Mouse (Mus musculus) forebrain, embryonic 11.5 days (tissue): Measurements from ENCODE around the gene Samd14. TPM values are rescaled to one million over a fixed set of nuclear protein-coding genes. Genes with fewer than 3 reads are reported as not detected.

ENCODE experiments used
- ATAC-seq: fragments of 200-750 bp; cut with Nextera tagmentation; replicated peaks from 2 replicates; pipeline ENCODE4 v1.8.0; 2017; ENCODE audit warnings: moderate TSS enrichment; ENCODE audit not compliant: low FRiP score
- DNase-seq: peaks from one replicate; pipeline ENCODE4 v3.0.0-alpha.2; 2017; ENCODE audit warnings: low spot score
- H3K27ac ChIP-seq: fragments of 300-500 bp; sonication (generic); 2 replicates; pipeline ENCODE4 v1.5.1; 2014; ENCODE audit warnings: low read depth, low read length
- H3K27me3 ChIP-seq: fragments of 300-500 bp; sonication (generic); 2 replicates; pipeline ENCODE4 v1.6.1; 2014; ENCODE audit warnings: mild to moderate bottlenecking, low read length, mixed read lengths; ENCODE audit not compliant: control insufficient read depth, insufficient read depth
- H3K36me3 ChIP-seq: fragments of 300-500 bp; sonication (generic); 2 replicates; pipeline ENCODE4 v1.6.1; 2014; ENCODE audit warnings: mild to moderate bottlenecking, low read length, moderate library complexity, mixed read lengths; ENCODE audit not compliant: control insufficient read depth, insufficient read depth
- H3K4me1 ChIP-seq: fragments of 300-500 bp; sonication (generic); replicated peaks from 2 replicates; pipeline ENCODE4 v1.6.1; 2014; ENCODE audit warnings: low read length, mixed read lengths; ENCODE audit not compliant: control insufficient read depth, insufficient read depth
- H3K4me2 ChIP-seq: fragments of 300-500 bp; sonication (generic); 2 replicates; pipeline ENCODE4 v1.6.1; 2014; ENCODE audit warnings: low read depth, mild to moderate bottlenecking, low read length, moderate library complexity, mixed read lengths; ENCODE audit not compliant: severe bottlenecking
- H3K4me3 ChIP-seq: fragments of 300-500 bp; sonication (generic); 2 replicates; pipeline ENCODE4 v1.5.1; 2014; ENCODE audit warnings: low read depth, low read length
- H3K9ac ChIP-seq: fragments of 300-500 bp; sonication (generic); 2 replicates; pipeline ENCODE4 v1.6.1; 2014; ENCODE audit warnings: low read length
- H3K9me3 ChIP-seq: fragments of 300-500 bp; sonication (generic); 2 replicates; pipeline ENCODE4 v1.6.1; 2016; ENCODE audit warnings: low read length, mixed read lengths; ENCODE audit not compliant: control insufficient read depth
- WGBS: fragments of 180-500 bp; shearing (Covaris S2); extraction: QIAGEN DNeasy Blood & Tissue Kit; methylation state at CpG from one replicate; pipeline ENCODE4 v1.1.7; 2014; 5-methylcytosine and 5-hydroxymethylcytosine counted together
- polyA plus RNA-seq: library from polyadenylated mRNA; unstranded; fragments of >200 nt; fragmentation: Nextera tagmentation; extraction: Ambion mirVana; gene quantifications from 2 replicates; pipeline ENCODE4 v1.2.1, GENCODE M21; 2014

Gene Samd14
- polyA plus RNA-seq, 1 experiment from 2014 or later: 56.8 TPM

- Histone ChIP-seq H3K9ac (no peak overlapping the region), H3K36me3 (peaks cover 11% of the 10 kb centered on the region; the same call in 1 of the 2 replicates), H3K27me3 (no peaks in the 10 kb centered on the region), H3K4me3 (no peak overlapping the region), H3K27ac (no peak overlapping the region), H3K4me2 (no peak overlapping the region), H3K4me1 (peaks cover 21% of the 10 kb centered on the region), H3K9me3 (no peaks in the 10 kb centered on the region)
- WGBS: 73% methylated on average over 5 of the region's 5 CpGs
- DNase-seq: no peak
- ATAC-seq: no peak
Measured at GRCm38 (mm10) chr11:94997596-94997995, 12.1 kb upstream of the Samd14 start.

DNA sequence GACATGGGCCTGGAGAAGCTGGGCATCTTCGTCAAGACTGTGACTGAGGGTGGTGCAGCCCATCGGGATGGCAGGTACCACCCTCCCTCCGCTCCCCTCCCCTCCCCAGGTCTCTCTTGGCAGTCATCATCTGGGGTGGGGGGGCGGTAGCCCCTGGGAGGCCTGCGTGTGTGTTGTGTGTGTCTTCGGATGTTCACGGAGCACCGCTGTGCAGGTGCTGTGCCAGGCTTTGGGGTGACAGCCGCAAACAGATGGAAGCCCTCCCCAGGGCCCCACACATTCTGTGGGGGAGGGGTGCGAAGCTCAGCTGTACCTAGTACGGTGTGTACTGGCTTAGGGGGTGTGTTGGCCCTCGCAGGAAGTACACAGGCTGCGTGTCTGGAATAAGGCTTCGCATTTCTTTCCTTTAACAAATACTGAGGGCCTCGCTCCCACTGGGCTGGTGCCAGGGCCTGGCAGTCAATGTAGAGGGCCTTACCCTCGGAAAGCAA lies 11.6 kb upstream of the Samd14 start:
- DNase-seq (no peak), ATAC-seq (no peak)
- Histone ChIP-seq H3K4me3 (no peak overlapping the region), H3K9ac (no peak overlapping the region), H3K27me3 (no peaks in the 10 kb centered on the region), H3K4me2 (no peak overlapping the region), H3K4me1 (peaks cover 17% of the 10 kb centered on the region), H3K9me3 (no peaks in the 10 kb centered on the region), H3K36me3 (peaks cover 16% of the 10 kb centered on the region; the same call in 1 of the 2 replicates), H3K27ac (0 out of 2 replicates have a peak overlapping the region, but pooled peaks have one; percentile 12)
- WGBS: 88% methylated on average over 16 of the region's 16 CpGs

GRCm38 (mm10) chr11:95000128-95000527 lies 9.6 kb upstream of the Samd14 start:
- Histone ChIP-seq H3K4me1 (peaks cover 8% of the 10 kb centered on the region; the same call in 1 of the 2 replicates), H3K4me3 (no peak overlapping the region), H3K36me3 (peaks cover 17% of the 10 kb centered on the region; the same call in 1 of the 2 replicates), H3K27ac (no peak overlapping the region), H3K9me3 (no peaks in the 10 kb centered on the region), H3K4me2 (no peak overlapping the region), H3K27me3 (no peaks in the 10 kb centered on the region), H3K9ac (no peak overlapping the region; the same call in 1 of the 2 replicates)
- WGBS: 81% methylated on average over 8 of the region's 8 CpGs
- no peak for ATAC-seq
- peak; percentile 46 for DNase-seq

- WGBS: 70% methylated on average over 4 of the region's 4 CpGs
- Histone ChIP-seq H3K9me3 (no peaks in the 10 kb centered on the region), H3K4me2 (no peak overlapping the region), H3K27me3 (no peaks in the 10 kb centered on the region), H3K4me3 (no peak overlapping the region), H3K36me3 (peaks cover 19% of the 10 kb centered on the region; the same call in 1 of the 2 replicates), H3K4me1 (peaks cover 5% of the 10 kb centered on the region; the same call in 1 of the 2 replicates), H3K27ac (no peak overlapping the region), H3K9ac (no peak overlapping the region; the same call in 1 of the 2 replicates)
- ATAC-seq: peak; percentile 9; the same call in 1 of the 2 replicates
- DNase-seq: peak; percentile 58
Measured at GRCm38 (mm10) chr11:95000548-95000947, 9.1 kb upstream of the Samd14 start.

GRCm38 (mm10) chr11:95001058-95001457 lies 8.6 kb upstream of the Samd14 start:
- no peak overlapping the region for H3K27ac ChIP-seq
- H3K4me1 ChIP-seq: peaks cover 4% of the 10 kb centered on the region; the same call in 1 of the 2 replicates
- H3K9me3 ChIP-seq: no peaks in the 10 kb centered on the region
- peak; percentile 70 for ATAC-seq
- H3K4me3 ChIP-seq: no peak overlapping the region
- DNase-seq: peak; percentile 82
- H3K36me3 ChIP-seq: peaks cover 19% of the 10 kb centered on the region; the same call in 1 of the 2 replicates
- no peaks in the 10 kb centered on the region for H3K27me3 ChIP-seq
- H3K4me2 ChIP-seq: no peak overlapping the region
- no peak overlapping the region for H3K9ac ChIP-seq
- 1% methylated on average over 8 of the region's 8 CpGs for WGBS

GRCm38 (mm10) chr11:95001584-95002347 lies 7.9 kb upstream of the Samd14 start:
- 86% methylated on average over 21 of the region's 21 CpGs for WGBS
- peak; percentile 49 for DNase-seq
- no peaks in the 10 kb centered on the region for H3K27me3 ChIP-seq
- H3K9me3 ChIP-seq: no peaks in the 10 kb centered on the region
- H3K36me3 ChIP-seq: peaks cover 14% of the 10 kb centered on the region; the same call in 1 of the 2 replicates
- H3K9ac ChIP-seq: no peak overlapping the region
- no peak overlapping the region for H3K4me3 ChIP-seq
- ATAC-seq: no peak
- no peak overlapping the region for H3K27ac ChIP-seq
- H3K4me1 ChIP-seq: peaks cover 4% of the 10 kb centered on the region; the same call in 1 of the 2 replicates
- H3K4me2 ChIP-seq: no peak overlapping the region

DNA sequence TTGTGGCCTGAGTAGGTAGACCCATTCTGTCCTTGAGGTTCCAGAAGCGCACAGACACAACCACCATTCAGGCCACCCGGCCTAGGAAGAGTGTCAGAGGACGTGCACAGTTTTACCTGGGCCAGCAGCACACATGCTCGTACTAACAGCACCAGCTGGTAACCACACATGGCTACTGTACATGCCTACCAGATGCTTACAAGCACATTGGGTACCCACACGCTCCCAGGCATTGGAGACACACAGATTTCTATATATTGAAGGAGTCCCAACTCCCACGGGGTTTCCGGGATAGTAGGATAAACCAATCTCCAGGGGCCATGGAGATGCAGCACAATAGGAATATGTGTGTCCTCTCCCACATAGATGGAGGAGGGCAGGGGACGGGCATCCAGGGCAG lies 7.0 kb upstream of the Samd14 start:
- Histone ChIP-seq H3K36me3 (peaks cover 13% of the 10 kb centered on the region; the same call in 1 of the 2 replicates), H3K4me1 (peaks cover 4% of the 10 kb centered on the region; the same call in 1 of the 2 replicates), H3K4me2 (no peak overlapping the region), H3K4me3 (no peak overlapping the region), H3K27me3 (no peaks in the 10 kb centered on the region), H3K9me3 (no peaks in the 10 kb centered on the region), H3K27ac (no peak overlapping the region), H3K9ac (no peak overlapping the region)
- ATAC-seq (no peak), DNase-seq (no peak)
- WGBS: over 99% methylated on average over 8 of the region's 8 CpGs

- no peak overlapping the region for H3K9ac ChIP-seq
- 88% methylated on average over 12 of the region's 12 CpGs for WGBS
- peaks cover 13% of the 10 kb centered on the region; the same call in 1 of the 2 replicates for H3K36me3 ChIP-seq
- H3K27me3 ChIP-seq: no peaks in the 10 kb centered on the region
- no peaks in the 10 kb centered on the region for H3K9me3 ChIP-seq
- DNase-seq (no peak), ATAC-seq (no peak)
- H3K27ac ChIP-seq: no peak overlapping the region
- H3K4me1 ChIP-seq: peaks cover 11% of the 10 kb centered on the region
- no peak overlapping the region for H3K4me3 ChIP-seq
- H3K4me2 ChIP-seq: no peak overlapping the region
Measured at GRCm38 (mm10) chr11:95004136-95004936, 5.3 kb upstream of the Samd14 start.
